ENCODE assay signal across 20 mouse cellular contexts in the genomic region with DNA sequence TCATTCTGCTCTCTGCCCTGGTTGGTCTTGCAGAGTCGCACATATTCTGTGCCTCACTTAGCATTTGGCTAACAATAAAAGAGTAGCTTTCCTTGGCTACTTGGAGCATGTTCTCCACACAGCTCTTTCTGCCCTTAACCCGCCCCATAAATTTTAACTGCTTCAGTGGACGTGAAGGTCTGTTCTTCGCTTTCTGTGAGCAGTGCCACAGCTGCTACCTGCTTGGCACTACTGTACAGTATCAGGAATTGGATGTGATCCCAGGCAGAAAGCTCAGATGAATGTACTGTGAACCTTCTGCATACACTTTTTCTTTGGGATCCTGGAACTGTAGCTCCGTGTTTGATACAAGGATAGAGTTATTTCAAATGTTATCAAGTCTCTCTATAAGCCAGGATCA.
A peak's percentile ranks its signal among the peaks of the same experiment; 100 is the strongest.
DNase-seq lines count a peak whose midpoint lies in the region; ATAC-seq and TF ChIP-seq lines count a peak whose summit lies in the region.
"Had no signal": no experiment of that assay in that cellular context is flagged by ENCODE, and none has a peak within 500 bp of the region (broad histone marks: within the 10 kb centered on the region; RNA-seq: fewer than 3 reads in every experiment).

No protein-coding gene starts in this region.

- no peaks in the 10 kb centered on the region for H3K27me3 ChIP-seq in hindbrain, postnatal 0 days (ENCODE audit: insufficient read depth, low read length)
- H3K27me3 ChIP-seq in hindbrain, embryonic 12.5 days, result no peaks in the 10 kb centered on the region
- no peaks in the 10 kb centered on the region for H3K27me3 ChIP-seq in midbrain, postnatal 0 days (ENCODE audit: insufficient read depth, low read length)
- H3K27me3 ChIP-seq in midbrain, embryonic 16.5 days (ENCODE audit: control insufficient read depth, insufficient read depth, low read depth, low read length), result no peaks in the 10 kb centered on the region
- H3K27me3 ChIP-seq: heart, embryonic 12.5 days; limb, embryonic 13.5 days; midbrain, embryonic 12.5 days had no signal

- H3K4me3 ChIP-seq in hindbrain, postnatal 0 days (ENCODE audit: low read length), result no peak overlapping the region
- H3K4me3 ChIP-seq in hindbrain, embryonic 12.5 days, result no peak overlapping the region
- H3K4me3 ChIP-seq in midbrain, postnatal 0 days (ENCODE audit: low read depth, low read length), result no peak overlapping the region
- H3K4me3 ChIP-seq in midbrain, embryonic 16.5 days (ENCODE audit: low read depth, low read length), result no peak overlapping the region
- H3K4me3 ChIP-seq: heart, embryonic 12.5 days; limb, embryonic 13.5 days; midbrain, embryonic 12.5 days had no signal

- peak; percentile 78 for DNase-seq in hindbrain, postnatal 0 days (ENCODE audit: low spot score)
- DNase-seq in midbrain, postnatal 0 days (ENCODE audit: low spot score), result peak; percentile 80
- DNase-seq in cerebellum, postnatal 10 days, result peak; percentile 81 to 83
- DNase-seq in forelimb bud, embryonic 11.5 days (ENCODE audit: low read depth, low spot score), result peak; percentile 30
- DNase-seq in spleen, postnatal 4 days (ENCODE audit: low spot score in 2 of 2), result no peak
- no peak for DNase-seq in right cerebral cortex, postnatal 10 days (ENCODE audit: low spot score in 2 of 2)
- DNase-seq: adrenal gland, postnatal 10 days; embryo, embryonic 11 days; heart, postnatal 36 days; layer of hippocampus, postnatal 36 days; lung, adult 18-20 months; lung, postnatal 36 days; thymus, postnatal 36 days had no signal

- H3K4me2 ChIP-seq in hindbrain, postnatal 0 days (ENCODE audit: low read depth, low read length), result no peak overlapping the region
- H3K4me2 ChIP-seq in hindbrain, embryonic 12.5 days (replicated peaks), result no peak overlapping the region
- H3K4me2 ChIP-seq in midbrain, postnatal 0 days (ENCODE audit: low read depth, low read length, poor library complexity, severe bottlenecking), result no peak overlapping the region
- H3K4me2 ChIP-seq in midbrain, embryonic 16.5 days (ENCODE audit: low read length), result no peak overlapping the region
- H3K4me2 ChIP-seq: heart, embryonic 12.5 days; limb, embryonic 13.5 days; midbrain, embryonic 12.5 days had no signal

- ATAC-seq in hindbrain, postnatal 0 days, result peak; percentile 85
- ATAC-seq in hindbrain, embryonic 12.5 days (ENCODE audit: low FRiP score), result no peak
- no peak for ATAC-seq in midbrain, postnatal 0 days (ENCODE audit: low FRiP score)
- ATAC-seq in midbrain, embryonic 16.5 days, result no peak
- ATAC-seq: CD4-positive, CD25-positive, alpha-beta regulatory T cell, adult 4 months had no signal

- 44% methylated on average over 5 of the region's 5 CpGs for WGBS in hindbrain, postnatal 0 days
- 76% methylated on average over 5 of the region's 5 CpGs for WGBS in hindbrain, embryonic 12.5 days
- 68% methylated on average over 5 of the region's 5 CpGs for WGBS in midbrain, postnatal 0 days
- 69% methylated on average over 5 of the region's 5 CpGs for WGBS in midbrain, embryonic 16.5 days

- no peak for TF ChIP-seq CTCF in hindbrain, postnatal 0 days (IDR thresholded peaks at IDR 0.05; ENCODE audit: low read depth)
- TF ChIP-seq CTCF in midbrain, postnatal 0 days (IDR thresholded peaks at IDR 0.05), result no peak

- H3K27ac ChIP-seq in hindbrain, postnatal 0 days, result no peak overlapping the region
- H3K27ac ChIP-seq in hindbrain, embryonic 12.5 days, result no peak overlapping the region
- H3K27ac ChIP-seq in midbrain, postnatal 0 days (ENCODE audit: low read depth, low read length), result no peak overlapping the region
- no peak overlapping the region for H3K27ac ChIP-seq in midbrain, embryonic 16.5 days (ENCODE audit: low read length)
- H3K27ac ChIP-seq: limb, embryonic 13.5 days; midbrain, embryonic 12.5 days; stomach, postnatal 0 days had no signal

- H3K9ac ChIP-seq in hindbrain, postnatal 0 days (replicated peaks; ENCODE audit: low read length), result no peak overlapping the region
- H3K9ac ChIP-seq in hindbrain, embryonic 12.5 days, result no peak overlapping the region
- no peak overlapping the region for H3K9ac ChIP-seq in midbrain, postnatal 0 days (replicated peaks; ENCODE audit: low read length, poor library complexity, severe bottlenecking)
- H3K9ac ChIP-seq in midbrain, embryonic 16.5 days (ENCODE audit: low read depth, low read length), result no peak overlapping the region
- H3K9ac ChIP-seq: heart, embryonic 12.5 days; limb, embryonic 13.5 days; midbrain, embryonic 12.5 days had no signal

- H3K4me1 ChIP-seq in hindbrain, postnatal 0 days (ENCODE audit: insufficient read depth, low read length), result no peaks in the 10 kb centered on the region
- H3K4me1 ChIP-seq in hindbrain, embryonic 12.5 days, result no peaks in the 10 kb centered on the region
- H3K4me1 ChIP-seq in midbrain, postnatal 0 days (ENCODE audit: insufficient read depth, low read length), result no peaks in the 10 kb centered on the region
- no peaks in the 10 kb centered on the region for H3K4me1 ChIP-seq in midbrain, embryonic 16.5 days (ENCODE audit: control insufficient read depth, insufficient read depth, low read length)
- H3K4me1 ChIP-seq: midbrain, embryonic 12.5 days had no signal

- H3K9me3 ChIP-seq in hindbrain, postnatal 0 days (ENCODE audit: low read length), result no peaks in the 10 kb centered on the region
- no peaks in the 10 kb centered on the region for H3K9me3 ChIP-seq in hindbrain, embryonic 12.5 days (replicated peaks)
- H3K9me3 ChIP-seq in midbrain, postnatal 0 days (ENCODE audit: low read length), result no peaks in the 10 kb centered on the region
- H3K9me3 ChIP-seq in midbrain, embryonic 16.5 days (replicated peaks; ENCODE audit: control insufficient read depth, low read length, poor library complexity, severe bottlenecking), result no peaks in the 10 kb centered on the region
- H3K9me3 ChIP-seq: heart, embryonic 12.5 days; limb, embryonic 13.5 days; midbrain, embryonic 12.5 days had no signal

- H3K36me3 ChIP-seq in hindbrain, postnatal 0 days (ENCODE audit: insufficient read depth, low read length), result no peaks in the 10 kb centered on the region
- no peaks in the 10 kb centered on the region for H3K36me3 ChIP-seq in hindbrain, embryonic 12.5 days
- H3K36me3 ChIP-seq in midbrain, postnatal 0 days (ENCODE audit: insufficient read depth, low read length), result no peaks in the 10 kb centered on the region
- no peaks in the 10 kb centered on the region for H3K36me3 ChIP-seq in midbrain, embryonic 16.5 days (ENCODE audit: control insufficient read depth, insufficient read depth, low read length)
- H3K36me3 ChIP-seq: heart, embryonic 12.5 days; limb, embryonic 13.5 days; midbrain, embryonic 12.5 days had no signal

Comparison
In these comparisons a context has a peak if more than half of its experiments do, and no peak if none do; other contexts are left out.
1. DNase-seq: peak in hindbrain, postnatal 0 days (single experiment), midbrain, postnatal 0 days (single experiment), cerebellum, postnatal 10 days (2 of 2) and forelimb bud, embryonic 11.5 days (single experiment); none in spleen, postnatal 4 days (0 of 2) and right cerebral cortex, postnatal 10 days (0 of 2).